Mouse (Mus musculus) brain, embryonic 14.5 days (tissue): ENCODE data around the gene Abat.
"Not testable (repeated sequence)": the region's sequence is repeated elsewhere in the genome, so short reads cannot be mapped to it uniquely, and the experiment has no call there.

ENCODE experiments used
- CTCF ChIP-seq: fragments of 200-500 bp; IDR thresholded peaks from 2 replicates; pipeline ENCODE4 v1.5.1; 2012; ENCODE audit warnings: inconsistent platforms, mild to moderate bottlenecking, moderate library complexity, borderline replicate concordance; ENCODE audit not compliant: insufficient read depth, insufficient read length; ENCODE audit errors: extremely low read depth
- POLR2A ChIP-seq: fragments of 200-500 bp; IDR thresholded peaks from 2 replicates; pipeline ENCODE4 v1.6.1; 2012; ENCODE audit warnings: mild to moderate bottlenecking, inconsistent platforms, borderline replicate concordance; ENCODE audit not compliant: poor library complexity, insufficient read depth, insufficient read length, severe bottlenecking; ENCODE audit errors: extremely low read depth

DNA sequence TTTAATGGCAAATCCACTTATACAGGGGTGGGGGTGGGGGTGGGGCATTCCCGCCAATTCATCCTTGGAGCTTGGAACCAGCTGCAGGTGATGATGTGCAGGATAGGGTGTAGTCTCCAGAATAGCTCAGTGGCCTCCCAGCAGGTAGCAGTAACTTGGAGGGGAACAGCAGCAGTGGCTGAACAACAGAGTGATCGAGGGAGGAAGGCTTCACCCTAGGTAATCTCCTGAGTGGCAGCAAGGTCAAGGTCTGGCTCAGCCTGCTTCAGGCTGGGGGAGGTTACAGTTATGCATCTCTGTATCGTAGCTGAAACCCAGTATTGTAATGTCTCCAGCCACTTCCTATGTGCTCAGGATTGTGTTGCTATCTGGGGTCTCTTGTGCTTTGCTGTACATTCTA, 49.6 kb downstream of the Abat start:
- not testable (repeated sequence) for TF ChIP-seq CTCF, POLR2A
